In the genomic region with DNA sequence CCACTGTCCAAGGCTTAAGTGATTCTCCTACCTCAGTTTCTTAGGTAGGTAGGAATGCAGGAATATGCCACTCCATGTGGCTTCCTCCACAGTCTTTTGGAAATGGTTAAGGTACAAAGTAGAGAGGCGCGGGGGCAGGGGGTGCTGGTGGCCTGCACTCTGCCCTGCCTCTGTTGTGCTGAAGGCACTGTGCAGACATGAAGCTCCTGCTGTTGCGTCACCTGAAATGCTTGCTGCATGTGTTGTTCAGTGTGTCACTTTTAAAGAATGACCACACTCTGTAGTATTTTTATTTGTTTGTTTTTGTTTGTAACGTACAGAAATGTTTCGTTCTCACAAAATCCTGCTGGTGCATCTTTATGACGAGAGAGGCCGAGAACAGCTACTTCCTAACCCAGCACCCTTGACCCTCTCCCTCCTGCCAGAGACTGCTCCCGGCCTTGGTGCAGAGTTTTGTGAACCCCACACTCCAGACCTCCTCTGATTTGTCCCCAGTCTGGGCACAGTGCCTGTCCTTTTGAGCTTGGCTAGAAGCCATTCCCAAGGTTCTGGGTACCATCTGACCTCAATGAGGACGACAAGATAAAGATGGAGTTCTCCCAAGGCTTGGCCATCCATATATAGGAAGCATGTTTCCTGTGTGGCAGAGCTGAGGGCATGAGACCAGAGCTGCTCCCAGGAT, we compare ENCODE assay signal across 9 mouse cellular contexts. TPM values are rescaled to one million over a fixed set of nuclear protein-coding genes. Genes with fewer than 3 reads are reported as not detected.
DNase-seq lines count a peak whose midpoint lies in the region; ATAC-seq lines count a peak whose summit lies in the region.
"Had no signal": no experiment of that assay in that cellular context is flagged by ENCODE, and none has a peak within 500 bp of the region (broad histone marks: within the 10 kb centered on the region; RNA-seq: fewer than 3 reads in every experiment).

No protein-coding gene starts in this region.

- H3K4me3 ChIP-seq in hindbrain, embryonic 10.5 days = no peak overlapping the region
- no peak overlapping the region for H3K4me3 ChIP-seq in hindbrain, embryonic 11.5 days (ENCODE audit: low read depth, low read length)
- H3K4me3 ChIP-seq: embryonic facial prominence, embryonic 12.5 days had no signal

- DNase-seq in hindbrain, embryonic 10.5 days (ENCODE audit: low spot score) = peak; percentile 15
- no peak for DNase-seq in hindbrain, embryonic 11.5 days (ENCODE audit: low spot score)
- peak; percentile 64 for DNase-seq in 3134 (ENCODE audit: extremely low read depth, insufficient read length, low spot score)
- peak; percentile 62 for DNase-seq in adrenal gland, postnatal 25 days
- peak; percentile 75 for DNase-seq in heart, postnatal 4 days
- DNase-seq in left cerebral cortex, adult 8-10 months (ENCODE audit: low spot score in 2 of 2) = no peak
- no peak for DNase-seq in left cerebral cortex, postnatal 10 days (ENCODE audit: extremely low spot score in 1 of 2, low spot score in 2 of 2)

- intact Hi-C loops in left cerebral cortex, postnatal 10 days (cut with DNase I) = no loop called here

- H3K9me3 ChIP-seq in hindbrain, embryonic 10.5 days = no peaks in the 10 kb centered on the region
- H3K9me3 ChIP-seq in hindbrain, embryonic 11.5 days (ENCODE audit: control insufficient read depth, low read length) = no peaks in the 10 kb centered on the region
- H3K9me3 ChIP-seq: embryonic facial prominence, embryonic 12.5 days had no signal

- ATAC-seq in hindbrain, embryonic 11.5 days (ENCODE audit: low FRiP score) = no peak
- no peak for ATAC-seq in megakaryocyte-erythroid progenitor cell, adult 5-6 weeks (replicated peaks; ENCODE audit: low FRiP score, low TSS enrichment, poor library complexity, severe bottlenecking)

- no peaks in the 10 kb centered on the region for H3K27me3 ChIP-seq in hindbrain, embryonic 10.5 days (ENCODE audit: insufficient read depth, poor library complexity, severe bottlenecking)
- H3K27me3 ChIP-seq in hindbrain, embryonic 11.5 days (ENCODE audit: control insufficient read depth, insufficient read depth, low read length) = no peaks in the 10 kb centered on the region
- H3K27me3 ChIP-seq: embryonic facial prominence, embryonic 12.5 days had no signal

- H3K9ac ChIP-seq in hindbrain, embryonic 11.5 days (ENCODE audit: low read depth, low read length) = no peak overlapping the region
- H3K9ac ChIP-seq: embryonic facial prominence, embryonic 12.5 days had no signal

- H3K27ac ChIP-seq in hindbrain, embryonic 10.5 days = peak overlapping the region; percentile 90
- H3K27ac ChIP-seq in hindbrain, embryonic 11.5 days (ENCODE audit: low read depth, low read length) = no peak overlapping the region
- H3K27ac ChIP-seq: embryonic facial prominence, embryonic 12.5 days had no signal

- 82% methylated on average over 9 of the region's 9 CpGs for WGBS in hindbrain, embryonic 10.5 days
- WGBS in hindbrain, embryonic 11.5 days = 80% methylated on average over 9 of the region's 9 CpGs

- H3K4me1 ChIP-seq in hindbrain, embryonic 10.5 days (replicated peaks) = peaks cover 100% of the 10 kb centered on the region
- peaks cover 33% of the 10 kb centered on the region for H3K4me1 ChIP-seq in hindbrain, embryonic 11.5 days (replicated peaks; ENCODE audit: control insufficient read depth, insufficient read depth, low read length)

- no peaks in the 10 kb centered on the region for H3K36me3 ChIP-seq in hindbrain, embryonic 10.5 days
- H3K36me3 ChIP-seq in hindbrain, embryonic 11.5 days (ENCODE audit: control insufficient read depth, insufficient read depth, low read length) = no peaks in the 10 kb centered on the region
- H3K36me3 ChIP-seq: embryonic facial prominence, embryonic 12.5 days had no signal

- H3K4me2 ChIP-seq in hindbrain, embryonic 11.5 days (replicated peaks; ENCODE audit: low read depth, low read length) = no peak overlapping the region
- H3K4me2 ChIP-seq: embryonic facial prominence, embryonic 12.5 days had no signal

RNA-seq across cellular contexts. Expression of a gene that starts 35.2 kb away (rescaled TPM):
- 99.5 and 115 TPM in 2 replicates for polyA plus RNA-seq in hindbrain, embryonic 10.5 days (2016; fragmentation: Nextera tagmentation; extraction: Ambion mirVana)
- polyA plus RNA-seq in hindbrain, embryonic 11.5 days (2014; fragmentation: Nextera tagmentation; extraction: Ambion mirVana) = 59.2 and 62.0 TPM in 2 replicates
- total RNA-seq in adrenal gland, postnatal 25 days (2021) = 30.3 and 48.1 TPM in 2 replicates
- total RNA-seq in heart, postnatal 4 days (2021) = 10 to 100 TPM; 43.5 to 44.2 TPM
- 14.0 and 16.5 TPM in 2 replicates for total RNA-seq in megakaryocyte-erythroid progenitor cell, adult 5-6 weeks (2014; fragmentation: Nextera tagmentation)
- 14.3 and 19.4 TPM in 2 replicates for total RNA-seq in megakaryocyte-erythroid progenitor cell, adult 5-6 weeks (2017)
- total RNA-seq in left cerebral cortex, adult 8-10 months (2022) = 10 to 100 TPM; 34.2 to 42.1 (median 38.2) TPM
- total RNA-seq in left cerebral cortex, postnatal 10 days (2021) = 10 to 100 TPM; 43.0 to 46.4 TPM

RNA-seq across cellular contexts. Expression of a gene that starts 35.3 kb away (rescaled TPM):
- 45.5 and 52.8 TPM in 2 replicates for polyA plus RNA-seq in hindbrain, embryonic 10.5 days (2016; fragmentation: Nextera tagmentation; extraction: Ambion mirVana)
- 51.3 and 54.0 TPM in 2 replicates for polyA plus RNA-seq in hindbrain, embryonic 11.5 days (2014; fragmentation: Nextera tagmentation; extraction: Ambion mirVana)
- 39.4 and 57.3 TPM in 2 replicates for total RNA-seq in adrenal gland, postnatal 25 days (2021)
- total RNA-seq in heart, postnatal 4 days (2021) = 10 to 100 TPM; 47.0 to 48.8 TPM
- total RNA-seq in megakaryocyte-erythroid progenitor cell, adult 5-6 weeks (2014; fragmentation: Nextera tagmentation) = 76.7 and 91.5 TPM in 2 replicates
- total RNA-seq in megakaryocyte-erythroid progenitor cell, adult 5-6 weeks (2017) = 16.9 and 20.4 TPM in 2 replicates
- 100 to 1,000 TPM; 135 to 145 (median 142) TPM for total RNA-seq in left cerebral cortex, adult 8-10 months (2022)
- total RNA-seq in left cerebral cortex, postnatal 10 days (2021) = 100 to 1,000 TPM; 105 to 125 TPM

RNA-seq across cellular contexts. Expression of a gene that starts 43.0 kb away (rescaled TPM):
- 30.5 and 34.7 TPM in 2 replicates for polyA plus RNA-seq in hindbrain, embryonic 10.5 days (2016; fragmentation: Nextera tagmentation; extraction: Ambion mirVana)
- 22.2 and 23.8 TPM in 2 replicates for polyA plus RNA-seq in hindbrain, embryonic 11.5 days (2014; fragmentation: Nextera tagmentation; extraction: Ambion mirVana)
- total RNA-seq in adrenal gland, postnatal 25 days (2021) = 73.7 and 79.7 TPM in 2 replicates
- 10 to 100 TPM; 26.7 to 29.0 TPM for total RNA-seq in heart, postnatal 4 days (2021)
- total RNA-seq in megakaryocyte-erythroid progenitor cell, adult 5-6 weeks (2014; fragmentation: Nextera tagmentation) = 75.4 and 82.3 TPM in 2 replicates
- 97.2 and 145 TPM in 2 replicates for total RNA-seq in megakaryocyte-erythroid progenitor cell, adult 5-6 weeks (2017)
- 10 to 100 TPM; 16.5 to 22.7 (median 19.1) TPM for total RNA-seq in left cerebral cortex, adult 8-10 months (2022)
- total RNA-seq in left cerebral cortex, postnatal 10 days (2021) = 10 to 100 TPM; 24.1 to 27.4 TPM

RNA-seq across cellular contexts. Expression of a gene that starts 43.5 kb away (rescaled TPM):
- polyA plus RNA-seq in hindbrain, embryonic 10.5 days (2016; fragmentation: Nextera tagmentation; extraction: Ambion mirVana) = 62.5 and 67.9 TPM in 2 replicates
- 49.6 and 53.9 TPM in 2 replicates for polyA plus RNA-seq in hindbrain, embryonic 11.5 days (2014; fragmentation: Nextera tagmentation; extraction: Ambion mirVana)
- 147 and 150 TPM in 2 replicates for total RNA-seq in adrenal gland, postnatal 25 days (2021)
- total RNA-seq in heart, postnatal 4 days (2021) = 100 to 1,000 TPM; 116 to 122 TPM
- 84.0 and 105 TPM in 2 replicates for total RNA-seq in megakaryocyte-erythroid progenitor cell, adult 5-6 weeks (2014; fragmentation: Nextera tagmentation)
- 56.1 and 59.7 TPM in 2 replicates for total RNA-seq in megakaryocyte-erythroid progenitor cell, adult 5-6 weeks (2017)
- 10 to 100 TPM; 92.9 to 97.2 (median 94.3) TPM for total RNA-seq in left cerebral cortex, adult 8-10 months (2022)
- total RNA-seq in left cerebral cortex, postnatal 10 days (2021) = 10 to 100 TPM; 65.2 to 66.3 TPM

Comparison
In these comparisons a context has a peak if more than half of its experiments do, and no peak if none do; other contexts are left out.
1. DNase-seq: peak in hindbrain, embryonic 10.5 days (single experiment), 3134 (single experiment), adrenal gland, postnatal 25 days (single experiment) and heart, postnatal 4 days (single experiment); none in hindbrain, embryonic 11.5 days (single experiment), left cerebral cortex, adult 8-10 months (0 of 2) and left cerebral cortex, postnatal 10 days (0 of 2).